Mouse (Mus musculus) kidney, adult 2 months (tissue): ENCODE data around the gene Adamts2. TPM values are rescaled to one million over a fixed set of nuclear protein-coding genes. Genes with fewer than 3 reads are reported as not detected.
A peak's percentile ranks its signal among the peaks of the same experiment; 100 is the strongest.

ENCODE experiments used
- DNase-seq: peaks from one replicate; pipeline ENCODE4 v3.0.0; 2021
- H3K27ac ChIP-seq: fragments of 200-500 bp; 2 replicates; pipeline ENCODE4 v1.5.1; 2012; ENCODE audit warnings: low read depth, low read length, control low read depth, inconsistent platforms; ENCODE audit not compliant: insufficient read depth
- H3K27me3 ChIP-seq: fragments of 200-500 bp; replicated peaks from 2 replicates; pipeline ENCODE4 v1.6.1; 2012; ENCODE audit warnings: mild to moderate bottlenecking, moderate library complexity, low read length, inconsistent platforms; ENCODE audit not compliant: control insufficient read depth, insufficient read depth
- H3K36me3 ChIP-seq: fragments of 200-500 bp; 2 replicates; pipeline ENCODE4 v1.6.1; 2012; ENCODE audit warnings: mild to moderate bottlenecking, moderate library complexity, low read length, inconsistent platforms; ENCODE audit not compliant: control insufficient read depth, insufficient read depth
- H3K4me1 ChIP-seq: fragments of 200-500 bp; 2 replicates; pipeline ENCODE4 v1.6.1; 2011; ENCODE audit warnings: low read length; ENCODE audit not compliant: control insufficient read depth, insufficient read depth
- H3K4me3 ChIP-seq: fragments of 200-500 bp; 2 replicates; pipeline ENCODE4 v1.5.1; 2011; ENCODE audit warnings: mild to moderate bottlenecking, low read depth, low read length, control low read depth; ENCODE audit not compliant: insufficient read depth
- CTCF ChIP-seq: fragments of 200-500 bp; conservative IDR thresholded peaks from 2 replicates; pipeline ENCODE4 v1.5.1; 2011; ENCODE audit warnings: low read depth, mild to moderate bottlenecking, control low read depth, low read length, moderate library complexity, mixed read lengths; ENCODE audit not compliant: insufficient read depth, insufficient read length
- POLR2A ChIP-seq: fragments of 200-500 bp; IDR thresholded peaks from one replicate; pipeline ENCODE4 v1.6.1; 2011; ENCODE audit warnings: low read depth, low read length, control low read depth
- WGBS: fragments of 180-500 bp; shearing (Covaris S2); methylation state at CpG from one replicate; pipeline ENCODE4 v1.1.7; 2018; 5-methylcytosine and 5-hydroxymethylcytosine counted together
- polyA plus RNA-seq: library from polyadenylated mRNA; depleted of rRNA; stranded (reverse); fragments of >200 nt; gene quantifications from 2 replicates; pipeline ENCODE4 v1.2.3, GENCODE M21; 2012

Adamts2 gene
- polyA plus RNA-seq, 1 experiment = 4.5 TPM

- TF ChIP-seq CTCF = no peak
- TF ChIP-seq POLR2A = no peak
- 68% methylated on average over 2 of the region's 2 CpGs for WGBS
- Histone ChIP-seq H3K4me1 (no peaks in the 10 kb centered on the region), H3K27me3 (no peaks in the 10 kb centered on the region), H3K4me3 (no peak overlapping the region), H3K27ac (no peak overlapping the region), H3K36me3 (no peaks in the 10 kb centered on the region)
- no peak for DNase-seq
Measured at GRCm38 (mm10) chr11:50671376-50671775, 69.5 kb downstream of the Adamts2 start.

- H3K27me3 ChIP-seq = no peaks in the 10 kb centered on the region
- TF ChIP-seq POLR2A (no peak), CTCF (no peak)
- H3K4me1 ChIP-seq = no peaks in the 10 kb centered on the region
- H3K4me3 ChIP-seq = no peak overlapping the region
- no peak for DNase-seq
- H3K27ac ChIP-seq = no peak overlapping the region
- H3K36me3 ChIP-seq = no peaks in the 10 kb centered on the region
- WGBS = 63% methylated on average over 7 of the region's 7 CpGs
Measured at GRCm38 (mm10) chr11:50671820-50672310, 70.0 kb downstream of the Adamts2 start.

GRCm38 (mm10) chr11:50672866-50673265, 71.0 kb downstream of the Adamts2 start:
- DNase-seq = no peak
- Histone ChIP-seq H3K36me3 (no peaks in the 10 kb centered on the region), H3K4me1 (no peaks in the 10 kb centered on the region), H3K4me3 (no peak overlapping the region), H3K27me3 (no peaks in the 10 kb centered on the region), H3K27ac (no peak overlapping the region)
- WGBS = 26% methylated on average over 7 of the region's 7 CpGs
- no peak for TF ChIP-seq POLR2A
- TF ChIP-seq CTCF = no peak

- H3K36me3 ChIP-seq = no peaks in the 10 kb centered on the region
- no peak overlapping the region for H3K27ac ChIP-seq
- 70% methylated on average over 7 of the region's 7 CpGs for WGBS
- TF ChIP-seq POLR2A (no peak), CTCF (0 out of 2 replicates have a peak, but pooled peaks have one; percentile 13)
- no peaks in the 10 kb centered on the region for H3K27me3 ChIP-seq
- no peaks in the 10 kb centered on the region for H3K4me1 ChIP-seq
- H3K4me3 ChIP-seq = no peak overlapping the region
- DNase-seq = no peak
Measured at GRCm38 (mm10) chr11:50673525-50674250, 71.8 kb downstream of the Adamts2 start.

- Histone ChIP-seq H3K27ac (no peak overlapping the region), H3K4me1 (no peaks in the 10 kb centered on the region), H3K36me3 (no peaks in the 10 kb centered on the region), H3K27me3 (no peaks in the 10 kb centered on the region), H3K4me3 (no peak overlapping the region)
- TF ChIP-seq CTCF = no peak
- no peak for TF ChIP-seq POLR2A
- DNase-seq = peak; percentile 22
- 65% methylated on average over 9 of the region's 9 CpGs for WGBS
Measured at GRCm38 (mm10) chr11:50674390-50674789, 72.5 kb downstream of the Adamts2 start.

- DNase-seq = no peak
- Histone ChIP-seq H3K27me3 (no peaks in the 10 kb centered on the region), H3K4me3 (no peak overlapping the region), H3K27ac (no peak overlapping the region), H3K36me3 (no peaks in the 10 kb centered on the region), H3K4me1 (no peaks in the 10 kb centered on the region)
- no peak for TF ChIP-seq CTCF
- TF ChIP-seq POLR2A = no peak
- WGBS = 91% methylated on average over 10 of the region's 10 CpGs
Measured at GRCm38 (mm10) chr11:50678650-50679049, 76.8 kb downstream of the Adamts2 start.

- WGBS = 73% methylated on average over 7 of the region's 7 CpGs
- peak; percentile 19 for DNase-seq
Measured at GRCm38 (mm10) chr11:50681940-50682339, 80.1 kb downstream of the Adamts2 start.

GRCm38 (mm10) chr11:50683821-50684220, 81.9 kb downstream of the Adamts2 start:
- no peak for DNase-seq
- H3K27me3 ChIP-seq = no peaks in the 10 kb centered on the region
- no peaks in the 10 kb centered on the region for H3K36me3 ChIP-seq
- H3K4me3 ChIP-seq = no peak overlapping the region
- no peak for TF ChIP-seq CTCF
- TF ChIP-seq POLR2A = no peak
- no peak overlapping the region for H3K27ac ChIP-seq
- no peaks in the 10 kb centered on the region for H3K4me1 ChIP-seq
- 89% methylated on average over 2 of the region's 2 CpGs for WGBS

More at GRCm38 (mm10) chr11:50681940-50682339, 80.1 kb downstream of the Adamts2 start:
- Histone ChIP-seq H3K27me3 (no peaks in the 10 kb centered on the region), H3K36me3 (no peaks in the 10 kb centered on the region), H3K27ac (no peak overlapping the region), H3K4me3 (no peak overlapping the region), H3K4me1 (no peaks in the 10 kb centered on the region)
- TF ChIP-seq POLR2A (no peak), CTCF (no peak)
